Mouse (Mus musculus) lung, postnatal 0 days (tissue): ENCODE measurements around the gene Kcnk15. TPM values are rescaled to one million over a fixed set of nuclear protein-coding genes. Genes with fewer than 3 reads are reported as not detected.

ENCODE experiments used
- ATAC-seq: fragments of 200-750 bp; cut with Nextera tagmentation; 2 replicates; pipeline ENCODE4 v1.8.0; 2017; ENCODE audit warnings: moderate library complexity
- DNase-seq: peaks from one replicate; pipeline ENCODE4 v3.0.0-alpha.2; 2016; ENCODE audit warnings: low spot score
- H3K27ac ChIP-seq: fragments of 300-500 bp; sonication (generic); 2 replicates; pipeline ENCODE4 v1.5.1; 2014; ENCODE audit warnings: antibody characterized with exemption, mild to moderate bottlenecking, low read length, mixed read lengths
- H3K27me3 ChIP-seq: fragments of 300-500 bp; sonication (generic); replicated peaks from 2 replicates; pipeline ENCODE4 v1.6.1; 2014; ENCODE audit warnings: low read length, mixed read lengths; ENCODE audit not compliant: insufficient read depth
- H3K36me3 ChIP-seq: fragments of 300-500 bp; sonication (generic); 2 replicates; pipeline ENCODE4 v1.6.1; 2014; ENCODE audit warnings: low read length, mixed read lengths; ENCODE audit not compliant: insufficient read depth
- H3K4me1 ChIP-seq: fragments of 300-500 bp; sonication (generic); 2 replicates; pipeline ENCODE4 v1.6.1; 2014; ENCODE audit warnings: antibody characterized with exemption, low read depth, low read length, mixed read lengths; ENCODE audit not compliant: insufficient read depth
- H3K4me2 ChIP-seq: fragments of 300-500 bp; sonication (generic); replicated peaks from 2 replicates; pipeline ENCODE4 v1.6.1; 2014; ENCODE audit warnings: low read depth, mild to moderate bottlenecking, low read length, moderate library complexity, mixed read lengths
- H3K4me3 ChIP-seq: fragments of 300-500 bp; sonication (generic); 2 replicates; pipeline ENCODE4 v1.5.1; 2014; ENCODE audit warnings: low read depth, low read length
- H3K9ac ChIP-seq: fragments of 300-500 bp; sonication (generic); replicated peaks from 2 replicates; pipeline ENCODE4 v1.6.1; 2014; ENCODE audit warnings: low read depth, mild to moderate bottlenecking
- H3K9me3 ChIP-seq: fragments of 300-500 bp; sonication (generic); 2 replicates; pipeline ENCODE4 v1.6.1; 2016; ENCODE audit warnings: low read length, mixed read lengths
- CTCF ChIP-seq: IDR thresholded peaks from 2 replicates; pipeline ENCODE4 v1.5.1; 2016; ENCODE audit warnings: antibody characterized with exemption, mild to moderate bottlenecking
- EP300 ChIP-seq: IDR thresholded peaks from 2 replicates; pipeline ENCODE4 v1.6.1; 2016; ENCODE audit warnings: antibody characterized with exemption, mild to moderate bottlenecking, control low read depth
- WGBS: fragments of 180-500 bp; shearing (Covaris S2); extraction: QIAGEN DNeasy Blood & Tissue Kit; methylation state at CpG from one replicate; pipeline ENCODE4 v1.1.7; 2014; 5-methylcytosine and 5-hydroxymethylcytosine counted together
- polyA plus RNA-seq: library from polyadenylated mRNA; unstranded; fragments of >200 nt; fragmentation: Nextera tagmentation; extraction: Ambion mirVana; gene quantifications from 2 replicates; pipeline ENCODE4 v1.2.1, GENCODE M21; 2015

The Kcnk15 gene
- polyA plus RNA-seq, 1 experiment from 2014 or later = not detected

GRCm38 (mm10) chr2:163871266-163871665 lies 17.8 kb downstream of the Kcnk15 start:
- Histone ChIP-seq H3K9me3 (no peaks in the 10 kb centered on the region), H3K4me3 (no peak overlapping the region), H3K4me2 (no peak overlapping the region), H3K9ac (no peak overlapping the region), H3K27me3 (no peaks in the 10 kb centered on the region), H3K27ac (no peak overlapping the region), H3K36me3 (no peaks in the 10 kb centered on the region), H3K4me1 (no peaks in the 10 kb centered on the region)
- TF ChIP-seq EP300 (no peak), CTCF (no peak)
- DNase-seq = no peak
- WGBS = 79% methylated on average over 4 of the region's 4 CpGs
- no peak for ATAC-seq

GRCm38 (mm10) chr2:163871906-163872305 lies 18.5 kb downstream of the Kcnk15 start:
- no peak overlapping the region for H3K9ac ChIP-seq
- ATAC-seq (no peak), DNase-seq (no peak)
- no peak overlapping the region for H3K4me2 ChIP-seq
- H3K27me3 ChIP-seq = no peaks in the 10 kb centered on the region
- H3K36me3 ChIP-seq = no peaks in the 10 kb centered on the region
- no peak for TF ChIP-seq EP300
- H3K4me1 ChIP-seq = no peaks in the 10 kb centered on the region
- WGBS = 36% methylated on average over 3 of the region's 3 CpGs
- no peak overlapping the region for H3K4me3 ChIP-seq
- no peak overlapping the region for H3K27ac ChIP-seq
- H3K9me3 ChIP-seq = no peaks in the 10 kb centered on the region

GRCm38 (mm10) chr2:163874877-163875276 lies 21.4 kb downstream of the Kcnk15 start:
- H3K9ac ChIP-seq = no peak overlapping the region
- no peak overlapping the region for H3K4me2 ChIP-seq
- ATAC-seq (no peak), DNase-seq (no peak)
- H3K27me3 ChIP-seq = no peaks in the 10 kb centered on the region
- WGBS = 46% methylated on average over 5 of the region's 5 CpGs
- H3K36me3 ChIP-seq = no peaks in the 10 kb centered on the region
- no peaks in the 10 kb centered on the region for H3K9me3 ChIP-seq
- H3K4me3 ChIP-seq = no peak overlapping the region
- H3K4me1 ChIP-seq = no peaks in the 10 kb centered on the region
- no peak overlapping the region for H3K27ac ChIP-seq
- no peak for TF ChIP-seq CTCF
- TF ChIP-seq EP300 = no peak

GRCm38 (mm10) chr2:163875484-163875883 lies 22.0 kb downstream of the Kcnk15 start:
- H3K36me3 ChIP-seq = no peaks in the 10 kb centered on the region
- no peak overlapping the region for H3K9ac ChIP-seq
- WGBS = 79% methylated on average over 5 of the region's 7 CpGs
- TF ChIP-seq CTCF = no peak
- TF ChIP-seq EP300 = no peak
- no peak for DNase-seq
- no peaks in the 10 kb centered on the region for H3K27me3 ChIP-seq
- H3K27ac ChIP-seq = no peak overlapping the region
- no peak overlapping the region for H3K4me3 ChIP-seq
- H3K4me1 ChIP-seq = no peaks in the 10 kb centered on the region
- no peaks in the 10 kb centered on the region for H3K9me3 ChIP-seq
- no peak for ATAC-seq
- no peak overlapping the region for H3K4me2 ChIP-seq

- DNase-seq (no peak), ATAC-seq (no peak)
- WGBS = 57% methylated on average over 14 of the region's 14 CpGs
- Histone ChIP-seq H3K9me3 (no peaks in the 10 kb centered on the region), H3K4me1 (no peaks in the 10 kb centered on the region), H3K36me3 (no peaks in the 10 kb centered on the region), H3K27ac (no peak overlapping the region), H3K4me2 (no peak overlapping the region), H3K4me3 (no peak overlapping the region), H3K27me3 (no peaks in the 10 kb centered on the region), H3K9ac (no peak overlapping the region)
- no peak for TF ChIP-seq EP300
- TF ChIP-seq CTCF = no peak
Observed at GRCm38 (mm10) chr2:163876830-163877498, 23.5 kb downstream of the Kcnk15 start.

- Histone ChIP-seq H3K4me1 (no peaks in the 10 kb centered on the region), H3K27me3 (no peaks in the 10 kb centered on the region), H3K36me3 (no peaks in the 10 kb centered on the region), H3K4me3 (no peak overlapping the region), H3K9me3 (no peaks in the 10 kb centered on the region), H3K4me2 (no peak overlapping the region), H3K27ac (no peak overlapping the region), H3K9ac (no peak overlapping the region)
- ATAC-seq = peak; percentile 67
- 60% methylated on average over 6 of the region's 6 CpGs for WGBS
- no peak for TF ChIP-seq EP300
- TF ChIP-seq CTCF = no peak
- DNase-seq = peak; percentile 71
Observed at GRCm38 (mm10) chr2:163880891-163881290, 27.4 kb downstream of the Kcnk15 start.
